Mouse (Mus musculus): ENCODE measurements around the gene Ttc8. TPM values are rescaled to one million over a fixed set of nuclear protein-coding genes. Genes with fewer than 3 reads are reported as not detected.
"Not testable (repeated sequence)": the region's sequence is repeated elsewhere in the genome, so short reads cannot be mapped to it uniquely, and the experiment has no call there.

The Ttc8 gene
- 1 to 10 TPM; 5.3 to 6.1 TPM for total RNA-seq (2021)
- long read RNA-seq, experiment 1, partial matches to known transcripts, result 0 of 2 reads
- long read RNA-seq, experiment 1, other reads (novel, unspliced or antisense), result 0 of 2 reads
- long read RNA-seq, experiment 2, partial matches to known transcripts, result 0 of 2 reads
- long read RNA-seq, experiment 2, other reads (novel, unspliced or antisense), result 0 of 2 reads

DNA sequence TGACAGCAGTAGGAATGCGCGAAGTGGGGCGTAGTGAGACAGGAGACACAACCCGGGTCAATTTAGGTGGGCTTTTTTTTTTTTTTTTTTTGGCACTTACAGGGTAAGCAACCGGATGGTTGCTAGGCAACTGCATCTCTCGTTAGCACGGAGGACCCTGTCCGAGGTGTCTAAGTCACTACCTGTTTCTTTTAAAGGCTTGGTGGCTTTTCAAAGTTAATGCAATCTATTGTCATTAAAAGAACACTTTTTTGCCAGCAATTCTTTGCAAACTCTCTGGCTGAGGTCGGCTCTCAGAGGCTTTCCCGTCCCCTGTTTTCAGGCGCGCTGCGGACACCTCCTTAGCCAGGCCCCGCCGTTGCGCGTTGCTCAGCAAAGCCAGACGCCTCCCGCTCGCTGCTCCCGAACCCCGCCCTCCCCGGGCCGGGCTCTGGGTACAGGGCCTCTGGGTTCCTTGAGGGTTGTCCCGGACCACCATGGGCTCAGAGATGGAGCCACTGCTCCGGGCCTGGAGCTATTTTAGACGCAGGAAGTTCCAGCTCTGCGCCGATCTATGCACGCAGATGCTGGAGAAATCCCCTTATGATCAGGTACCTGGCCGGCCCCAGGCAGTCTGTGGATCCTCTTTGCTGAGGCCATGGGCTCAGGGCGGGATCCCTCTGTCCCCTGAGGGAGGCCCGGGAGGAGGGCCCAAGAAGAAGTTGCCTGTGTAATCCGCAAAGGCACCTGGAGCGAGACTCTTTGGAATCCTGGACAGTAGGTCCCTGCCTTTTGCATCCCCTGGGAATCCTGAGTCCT is at the start of gene Ttc8:
Gene Ttc8 (plus strand): TSS at position 381 of the 798 bp plus-strand sequence.
- peak; percentile 82 for DNase-seq

DNA sequence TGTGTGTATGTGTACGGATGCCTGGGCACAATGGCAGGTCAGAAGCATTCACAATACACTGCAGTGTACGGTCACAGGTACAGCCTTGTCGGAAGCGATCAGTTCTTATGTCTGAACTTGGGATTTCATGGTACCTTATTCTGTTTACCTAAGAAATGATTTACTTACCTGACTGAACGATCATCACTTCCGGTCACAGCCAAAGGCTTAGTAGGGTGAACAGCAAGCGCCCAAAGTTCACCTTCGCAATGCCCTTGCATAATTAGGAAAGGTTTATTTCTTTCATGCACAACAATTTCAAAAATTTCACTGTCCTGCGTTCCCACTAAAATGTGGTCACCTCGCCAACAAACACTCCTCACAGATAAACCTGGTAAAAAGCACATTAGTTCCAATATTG is 47.5 kb upstream of the Ttc8 start:
- DNase-seq, result no peak

DNA sequence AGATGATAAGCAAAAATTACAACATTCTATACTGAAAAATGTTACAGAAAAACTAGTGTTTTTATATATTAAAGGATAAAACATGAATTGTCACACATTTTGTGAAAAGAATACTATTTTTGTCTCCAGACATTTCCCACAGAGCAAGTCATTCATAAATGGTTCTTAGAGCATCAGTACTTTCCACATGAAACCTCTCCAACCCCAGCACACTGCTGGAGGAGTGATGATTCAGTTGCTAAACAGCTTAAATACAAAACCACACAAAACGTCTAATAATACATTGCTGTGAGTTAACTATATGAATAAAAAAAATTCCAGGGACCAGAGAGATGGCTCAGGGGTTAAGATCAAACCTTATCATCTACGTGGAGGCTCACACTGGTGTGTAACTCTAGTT is 45.2 kb upstream of the Ttc8 start:
- DNase-seq, result no peak

DNA sequence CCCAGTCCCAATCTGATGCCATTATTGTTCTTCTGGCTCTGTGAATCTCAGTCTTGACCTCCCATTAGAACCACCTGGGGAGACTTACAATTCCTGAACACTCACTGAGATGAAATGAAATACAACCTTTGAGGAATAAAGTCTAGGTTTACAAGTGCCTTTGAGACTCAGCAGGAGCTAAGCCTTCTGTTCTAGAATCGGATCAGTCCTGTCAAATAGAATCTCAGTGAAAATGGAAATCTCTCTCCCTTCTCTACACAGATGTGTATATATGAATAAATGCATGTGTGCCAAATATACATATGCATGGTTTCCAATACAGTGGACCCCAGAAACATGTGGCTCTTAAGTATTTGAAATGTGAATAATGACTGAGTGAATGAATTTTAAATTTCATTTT is 41.7 kb upstream of the Ttc8 start:
- DNase-seq, result no peak

DNA sequence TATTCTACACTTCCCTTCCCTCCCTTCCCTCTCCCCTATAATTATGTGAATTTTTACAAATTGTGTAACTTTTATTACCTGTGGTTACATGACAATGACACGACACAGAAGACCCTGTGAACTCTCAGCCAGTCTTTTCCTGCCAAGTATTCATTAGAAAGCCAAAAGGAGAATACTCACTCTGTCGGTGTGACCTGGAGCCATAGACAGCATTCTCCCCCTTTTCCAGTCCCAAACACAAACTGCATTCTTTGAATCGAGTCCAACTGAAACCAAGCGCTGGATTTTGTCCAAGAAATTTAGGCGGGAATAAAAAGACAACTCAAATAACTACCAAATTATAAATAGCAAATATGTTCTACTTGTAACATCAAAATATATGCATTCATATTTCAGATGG is 38.6 kb upstream of the Ttc8 start:
- no peak for DNase-seq

DNA sequence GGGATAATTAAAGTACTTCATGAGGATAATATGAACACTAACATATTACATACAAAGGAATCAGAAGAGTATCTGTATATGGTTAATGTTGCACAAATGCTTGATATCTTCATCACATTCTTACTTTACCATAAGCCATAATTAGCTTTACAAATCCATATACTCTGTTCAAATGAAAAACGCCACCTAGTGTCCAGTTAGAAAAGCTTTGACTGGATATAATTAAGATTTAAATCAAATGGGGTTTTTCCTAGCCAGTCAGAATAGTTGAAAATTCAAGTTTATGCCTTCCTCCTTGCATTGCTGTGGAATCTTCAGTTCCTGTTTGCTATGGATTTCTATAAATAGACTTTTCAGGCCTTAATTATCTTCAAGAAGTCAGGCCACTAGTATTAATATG is 35.9 kb upstream of the Ttc8 start:
- DNase-seq, result no peak

DNA sequence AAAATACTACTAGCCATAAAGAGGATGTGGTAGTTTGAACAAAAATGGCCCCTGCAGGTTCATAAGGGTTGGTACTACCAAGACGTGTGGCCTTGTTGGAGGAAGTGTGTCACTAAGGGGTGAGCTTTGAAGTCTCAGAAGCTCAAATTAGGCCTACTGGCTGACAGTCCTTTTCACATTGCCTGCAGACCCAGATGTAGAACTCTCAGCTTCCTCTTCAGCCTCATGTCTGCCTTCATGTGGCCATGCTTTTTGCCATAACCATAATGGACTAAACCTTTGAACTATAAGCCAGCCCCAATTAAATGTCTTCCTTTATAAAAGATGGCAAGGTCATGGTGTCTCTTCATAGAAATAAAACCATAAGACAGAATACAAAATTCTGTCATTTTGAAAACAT is 23.6 kb upstream of the Ttc8 start:
- no peak for DNase-seq

- no peak for DNase-seq
Measured at GRCm38 (mm10) chr12:98899676-98900075, 20.7 kb upstream of the Ttc8 start.

DNA sequence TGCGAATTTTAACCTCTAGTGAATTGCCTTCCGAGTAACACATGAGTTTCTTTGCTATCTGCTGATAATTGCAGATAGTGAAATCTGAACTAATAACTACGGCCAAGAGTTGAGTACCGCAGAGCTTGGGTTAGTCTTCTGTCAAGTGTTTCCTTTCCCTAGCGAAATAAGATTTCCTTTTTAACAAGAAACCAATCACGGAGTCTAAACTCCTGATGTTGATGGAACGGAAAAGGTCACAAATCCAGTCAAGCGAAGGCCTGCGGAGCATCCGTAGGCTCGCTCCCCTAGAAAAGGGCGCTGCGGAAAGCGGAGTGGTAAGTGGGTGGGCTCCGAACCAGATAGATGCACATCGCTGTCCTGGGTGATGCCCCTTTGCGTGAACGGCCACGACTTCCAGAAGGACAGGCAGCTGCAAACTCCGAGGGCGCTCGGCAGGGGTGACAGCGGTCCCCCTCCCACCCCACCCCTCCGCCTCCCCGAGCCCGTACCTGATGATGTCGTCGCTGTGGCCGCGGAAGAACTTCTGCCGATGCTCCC is 20.0 kb upstream of the Ttc8 start:
- DNase-seq, result no peak

GRCm38 (mm10) chr12:98900881-98901801 is 19.2 kb upstream of the Ttc8 start, which contains the start of gene Eml5:
Gene Eml5, minus strand, starts transcription at chr12:98901484.
- peak; percentile 82 for DNase-seq

DNA sequence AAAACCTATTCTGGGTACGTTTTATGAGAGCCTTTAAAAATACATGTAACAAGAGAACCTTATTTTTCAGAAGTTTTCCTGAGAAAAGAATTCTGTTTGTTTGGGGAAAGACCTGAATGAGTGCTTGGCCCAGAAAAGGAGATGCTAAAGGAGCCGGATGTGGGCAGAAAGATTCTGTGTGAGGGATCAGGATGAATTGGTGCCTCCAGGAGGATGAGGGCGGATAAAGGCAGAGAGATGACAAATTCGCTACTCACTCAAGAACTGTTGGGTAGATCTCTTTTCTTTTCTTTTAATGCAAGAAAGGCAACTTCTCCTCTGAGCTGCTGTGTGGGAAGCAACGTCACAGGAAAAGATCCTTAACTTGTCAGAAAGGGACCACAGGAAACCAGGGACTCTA is 14.9 kb upstream of the Ttc8 start:
- DNase-seq, result no peak

DNA sequence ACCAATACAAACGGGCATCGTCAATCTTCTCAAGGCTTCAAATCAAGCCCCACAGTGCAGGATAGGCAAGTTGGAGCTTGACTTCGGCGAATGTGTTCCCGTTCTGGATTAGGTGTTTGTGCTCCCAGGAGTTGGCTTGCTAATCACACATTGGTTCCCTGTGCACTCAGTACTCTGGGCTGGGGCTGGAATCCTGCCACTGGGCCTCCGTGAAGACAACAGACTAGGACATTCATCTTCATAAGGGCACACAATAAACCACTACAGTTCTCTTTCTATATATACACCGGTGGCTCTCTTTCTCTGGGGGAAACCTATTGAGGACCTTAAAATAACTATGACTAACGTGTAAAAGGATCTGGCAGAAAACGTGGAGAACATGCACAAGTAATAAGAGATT is 10.3 kb upstream of the Ttc8 start:
- no peak for DNase-seq

DNA sequence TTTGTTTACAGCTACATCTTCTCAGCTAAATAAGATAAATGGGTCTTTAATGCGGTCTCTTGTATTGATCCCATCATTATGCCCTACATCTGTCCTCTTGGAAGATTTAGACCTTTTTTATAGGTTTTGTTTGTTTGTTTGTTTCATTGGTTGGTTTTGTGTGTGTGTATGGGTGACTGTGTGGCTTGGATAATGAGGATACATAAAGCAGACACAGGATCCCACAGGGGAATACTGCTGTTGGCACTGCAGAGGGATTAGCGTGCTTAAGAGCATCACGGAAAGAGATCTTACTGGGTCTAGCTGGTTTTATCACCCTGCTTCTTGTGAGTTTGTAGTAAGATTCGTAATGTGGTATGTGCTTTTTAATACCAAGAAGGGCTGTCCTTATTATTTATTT is 10.8 kb downstream of the Ttc8 start:
- no peak for DNase-seq

DNA sequence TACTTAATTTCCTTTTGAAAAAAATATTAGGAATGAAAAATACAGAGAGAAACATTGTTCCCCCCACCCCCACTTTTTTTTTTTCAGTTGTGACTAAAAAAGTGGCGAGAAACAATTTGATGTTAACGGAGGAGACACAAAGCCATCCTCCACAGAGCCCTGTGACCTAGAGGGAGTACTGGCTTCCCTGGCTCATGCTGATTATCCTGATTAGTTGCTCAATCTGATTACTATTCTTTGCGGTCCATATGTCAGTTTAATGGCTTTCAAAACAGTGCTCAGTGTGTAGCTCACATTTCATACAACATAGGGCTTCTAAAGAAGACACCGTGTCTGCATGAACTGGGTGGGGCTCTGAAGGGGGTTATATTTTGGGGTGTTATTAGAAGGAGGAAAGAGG is 12.1 kb downstream of the Ttc8 start:
- no peak for DNase-seq

- DNase-seq, result no peak
Measured at GRCm38 (mm10) chr12:98932856-98933255, 12.5 kb downstream of the Ttc8 start.

DNA sequence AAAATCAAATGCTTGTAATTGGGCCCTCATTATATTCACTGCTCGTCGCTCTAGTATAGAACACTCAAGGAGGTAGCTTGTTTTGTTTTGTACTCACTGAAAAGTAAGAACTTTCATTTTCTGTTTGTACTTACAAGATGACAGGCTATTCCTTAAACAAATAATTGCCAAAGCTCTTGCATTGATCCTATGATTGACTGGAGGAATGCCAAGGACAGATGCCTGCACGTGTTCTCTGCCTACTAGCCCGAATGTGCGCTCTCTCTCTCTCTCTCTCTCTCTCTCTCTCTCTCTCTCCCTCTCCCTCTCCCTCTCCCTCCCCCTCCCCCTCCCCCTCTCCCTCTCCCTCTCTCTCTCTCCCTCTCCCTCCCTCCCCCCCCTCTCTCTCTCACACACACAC is 30.9 kb downstream of the Ttc8 start:
- not testable (repeated sequence) for DNase-seq

- DNase-seq, result no peak
Measured at GRCm38 (mm10) chr12:98956951-98957350, 36.6 kb downstream of the Ttc8 start.

DNA sequence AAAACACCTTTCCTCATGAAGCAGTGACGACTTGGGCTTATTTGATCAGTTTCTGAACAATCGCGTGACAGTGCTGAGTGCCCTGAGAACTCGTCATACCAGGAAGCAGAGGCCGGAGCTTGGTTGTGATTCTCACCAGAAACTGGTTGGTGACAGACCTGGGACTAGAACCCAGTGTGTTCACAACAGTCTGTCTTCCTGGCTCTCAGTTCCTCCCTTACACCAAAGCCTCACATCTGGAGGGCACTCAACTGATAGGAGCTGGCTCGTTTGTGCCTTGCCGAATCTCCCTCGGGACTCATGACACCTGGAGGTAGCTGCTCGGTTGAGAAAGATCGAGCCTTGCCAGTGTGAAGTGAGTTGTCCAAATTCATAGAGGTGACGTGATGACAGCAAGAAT is 37.1 kb downstream of the Ttc8 start:
- DNase-seq, result no peak

DNA sequence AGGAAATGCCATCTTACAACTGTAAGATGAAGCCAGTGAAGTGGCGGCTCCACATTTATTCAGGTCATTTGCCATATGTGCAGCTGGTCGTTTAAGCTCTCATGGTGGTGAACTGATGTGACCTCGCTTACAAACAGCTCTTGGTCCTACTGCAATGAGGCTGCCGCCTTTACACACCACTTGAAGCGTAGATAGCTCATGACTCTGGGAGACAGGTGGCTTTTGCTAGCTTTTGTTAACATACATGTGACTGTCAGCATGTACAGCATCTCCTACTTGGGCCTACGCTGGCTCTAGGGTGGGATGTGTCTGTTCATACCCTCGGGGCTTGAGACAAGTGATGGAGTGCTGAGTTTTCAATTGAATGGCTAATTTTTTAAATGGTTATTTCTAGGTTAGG is 40.6 kb downstream of the Ttc8 start:
- DNase-seq, result no peak

- DNase-seq, result no peak
Measured at GRCm38 (mm10) chr12:98961415-98961814, 41.0 kb downstream of the Ttc8 start.

GRCm38 (mm10) chr12:98965441-98966135 is 45.2 kb downstream of the Ttc8 start:
- no peak for DNase-seq

GRCm38 (mm10) chr12:98972291-98972690 is 51.9 kb downstream of the Ttc8 start:
- no peak for DNase-seq

Data from gastrocnemius, postnatal 25 days (tissue).